Mouse (Mus musculus) brain, embryonic 18.5 days (tissue): ENCODE data around the gene F13a1.

Experiments used
- DNase-seq: peaks from one replicate; pipeline ENCODE4 v3.0.0-alpha.2; 2012; ENCODE audit warnings: low read depth, low spot score

The F13a1 gene

GRCm38 (mm10) chr13:37050126-37050525, at the start of gene F13a1:
Gene F13a1 (minus strand): TSS chr13:37050244.
- no peak for DNase-seq

GRCm38 (mm10) chr13:37091620-37092019, 41.6 kb upstream of the F13a1 start:
- DNase-seq = no peak

- no peak for DNase-seq
Measured at GRCm38 (mm10) chr13:37089104-37089503, 39.1 kb upstream of the F13a1 start.

GRCm38 (mm10) chr13:37081506-37082241, 31.6 kb upstream of the F13a1 start:
- DNase-seq = no peak

GRCm38 (mm10) chr13:37071390-37071789, 21.3 kb upstream of the F13a1 start:
- DNase-seq = no peak

GRCm38 (mm10) chr13:37070824-37071223, 20.8 kb upstream of the F13a1 start:
- DNase-seq = no peak

GRCm38 (mm10) chr13:37060810-37061209, 10.8 kb upstream of the F13a1 start:
- no peak for DNase-seq

- no peak for DNase-seq
Measured at GRCm38 (mm10) chr13:37056662-37057061, 6.6 kb upstream of the F13a1 start.

- no peak for DNase-seq
Measured at GRCm38 (mm10) chr13:37049631-37050030, 413 bp downstream of the F13a1 start.

GRCm38 (mm10) chr13:37049018-37049417, 1.0 kb downstream of the F13a1 start:
- DNase-seq = no peak

GRCm38 (mm10) chr13:37045005-37045404, 5.0 kb downstream of the F13a1 start:
- DNase-seq = no peak

GRCm38 (mm10) chr13:37034745-37035144, 15.3 kb downstream of the F13a1 start:
- DNase-seq = no peak

- no peak for DNase-seq
Measured at GRCm38 (mm10) chr13:37025996-37026579, 24.0 kb downstream of the F13a1 start.

GRCm38 (mm10) chr13:37021575-37021974, 28.5 kb downstream of the F13a1 start:
- no peak for DNase-seq

- no peak for DNase-seq
Measured at GRCm38 (mm10) chr13:37010771-37011170, 39.3 kb downstream of the F13a1 start.

GRCm38 (mm10) chr13:37006224-37006623, 43.8 kb downstream of the F13a1 start:
- no peak for DNase-seq

- DNase-seq = no peak
Measured at GRCm38 (mm10) chr13:36999210-36999705, 50.8 kb downstream of the F13a1 start.

GRCm38 (mm10) chr13:36993593-36993992, 56.5 kb downstream of the F13a1 start:
- no peak for DNase-seq

- DNase-seq = no peak
Measured at GRCm38 (mm10) chr13:36988392-36988791, 61.7 kb downstream of the F13a1 start.

- no peak for DNase-seq
Measured at GRCm38 (mm10) chr13:36973016-36973415, 77.0 kb downstream of the F13a1 start.

GRCm38 (mm10) chr13:36972226-36972625, 77.8 kb downstream of the F13a1 start:
- DNase-seq = no peak

- DNase-seq = no peak
Measured at GRCm38 (mm10) chr13:36962926-36963325, 87.1 kb downstream of the F13a1 start.

- DNase-seq = no peak
Measured at GRCm38 (mm10) chr13:36958996-36959395, 91.0 kb downstream of the F13a1 start.
